ENCODE assay signal across 8 mouse cellular contexts in the genomic region with DNA sequence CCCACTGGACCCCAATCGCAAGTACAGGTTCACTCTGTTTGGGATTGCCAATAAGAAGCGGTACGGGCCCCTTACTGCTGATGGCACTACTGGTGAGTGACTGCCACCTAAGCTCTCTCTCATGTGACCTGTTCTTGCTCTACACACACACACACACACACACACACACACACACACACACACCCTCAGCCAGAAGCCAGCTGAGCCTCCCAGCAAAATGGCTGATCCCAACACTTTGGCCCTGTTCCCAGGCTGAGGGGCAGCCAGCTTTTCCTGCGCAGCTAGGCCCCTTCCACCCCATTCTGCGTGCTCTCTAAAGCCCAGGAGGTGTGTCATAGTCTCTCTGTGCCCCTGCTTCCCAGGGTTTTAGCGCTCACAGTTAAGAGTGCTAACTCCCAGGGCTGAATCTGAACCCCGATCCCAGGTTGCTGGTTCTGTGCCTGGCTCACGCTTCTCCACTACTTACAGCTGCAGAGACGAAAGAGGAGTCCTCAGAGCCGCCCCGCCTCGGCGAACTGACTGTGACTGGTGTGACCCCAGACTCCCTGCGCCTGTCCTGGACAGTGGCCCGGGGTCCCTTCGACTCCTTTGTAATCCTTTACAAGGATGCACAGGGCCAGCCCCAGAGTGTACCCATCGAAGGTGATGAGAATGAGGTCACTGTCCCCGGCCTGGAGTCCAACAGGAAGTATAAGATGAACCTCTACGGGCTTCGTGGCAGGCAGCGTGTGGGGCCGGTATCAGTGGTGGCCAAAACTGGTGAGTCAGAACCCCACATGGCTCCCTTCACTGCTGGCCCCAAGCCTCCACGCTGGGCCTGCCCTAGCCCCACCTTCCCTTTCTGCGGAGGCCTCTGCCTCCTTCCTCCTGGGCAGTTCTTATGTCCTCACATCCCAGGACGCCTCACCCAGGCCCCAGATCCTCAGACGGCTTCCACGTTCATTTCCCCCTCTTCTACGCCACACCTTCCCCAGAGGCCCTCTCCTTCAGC. TPM values are rescaled to one million over a fixed set of nuclear protein-coding genes. Genes with fewer than 3 reads are reported as not detected.
DNase-seq lines count a peak whose midpoint lies in the region; ATAC-seq and TF ChIP-seq lines count a peak whose summit lies in the region.

No protein-coding gene starts in this region.

- no peak overlapping the region for H3K4me3 ChIP-seq in kidney, embryonic 14.5 days (ENCODE audit: low read length)
- H3K4me3 ChIP-seq in MEL (ENCODE audit: control insufficient read depth in 1 of 2, insufficient read depth in 1 of 2, low read depth in 2 of 2, low read length in 2 of 2), result no peak overlapping the region
- no peak overlapping the region for H3K4me3 ChIP-seq in limb, embryonic 13.5 days
- H3K4me3 ChIP-seq in stomach, embryonic 16.5 days (replicated peaks; ENCODE audit: low read length), result no peak overlapping the region

- no peaks in the 10 kb centered on the region for H3K27me3 ChIP-seq in kidney, embryonic 14.5 days (ENCODE audit: control insufficient read depth, insufficient read depth, low read length)
- H3K27me3 ChIP-seq in MEL (ENCODE audit: control insufficient read depth in 1 of 2, insufficient read depth in 2 of 2, low read length in 2 of 2), result no peaks in the 10 kb centered on the region
- H3K27me3 ChIP-seq in limb, embryonic 13.5 days, result peaks cover 27% of the 10 kb centered on the region
- no peaks in the 10 kb centered on the region for H3K27me3 ChIP-seq in stomach, embryonic 16.5 days (ENCODE audit: control insufficient read depth, insufficient read depth, low read length)

- DNase-seq in kidney, postnatal 25 days, result peak; percentile 37 to 64
- DNase-seq in MEL (ENCODE audit: low read depth, low spot score), result peak; percentile 11
- DNase-seq in gastrocnemius, adult 18-20 months (ENCODE audit: low spot score), result peak; percentile 66
- no peak for DNase-seq in left cerebral cortex, adult 8-10 months (ENCODE audit: low spot score in 2 of 2)

- TF ChIP-seq POLR2A in MEL (IDR thresholded peaks at IDR 0.05; ENCODE audit: control insufficient read depth in 1 of 2, insufficient read depth in 1 of 2, low read depth in 1 of 2, low read length in 2 of 2, poor library complexity in 1 of 2), result no peak

- WGBS in kidney, embryonic 14.5 days, result 80% methylated on average over 28 of the region's 28 CpGs
- WGBS in limb, embryonic 13.5 days, result 75% methylated on average over 28 of the region's 28 CpGs
- WGBS in stomach, embryonic 16.5 days, result 70% methylated on average over 28 of the region's 28 CpGs

- TF ChIP-seq CTCF in MEL (IDR thresholded peaks at IDR 0.05 in 2 of 3, conservative IDR thresholded peaks at IDR 0.05 in 1 of 3; ENCODE audit: control insufficient read depth in 1 of 3, insufficient read depth in 1 of 3, low read depth in 2 of 3, low read length in 3 of 3, poor library complexity in 1 of 3, severe bottlenecking in 1 of 3), result no peak

- no peak overlapping the region for H3K9ac ChIP-seq in kidney, embryonic 14.5 days (ENCODE audit: low read depth, low read length)
- H3K9ac ChIP-seq in MEL (ENCODE audit: control insufficient read depth, low read depth, low read length, poor library complexity, severe bottlenecking), result no peak overlapping the region
- H3K9ac ChIP-seq in limb, embryonic 13.5 days, result no peak overlapping the region
- H3K9ac ChIP-seq in stomach, embryonic 16.5 days (ENCODE audit: low read length), result peak overlapping the region; percentile 48; the same call in 1 of the 2 replicates

- no peaks in the 10 kb centered on the region for H3K36me3 ChIP-seq in kidney, embryonic 14.5 days (ENCODE audit: control insufficient read depth, insufficient read depth, low read length)
- H3K36me3 ChIP-seq in MEL (ENCODE audit: control insufficient read depth in 1 of 2, insufficient read depth in 2 of 2, low read length in 2 of 2), result no peaks in the 10 kb centered on the region
- H3K36me3 ChIP-seq in limb, embryonic 13.5 days, result no peaks in the 10 kb centered on the region
- H3K36me3 ChIP-seq in stomach, embryonic 16.5 days (ENCODE audit: control insufficient read depth, insufficient read depth, low read length), result no peaks in the 10 kb centered on the region

- no peaks in the 10 kb centered on the region for H3K79me2 ChIP-seq in MEL (ENCODE audit: control insufficient read depth, insufficient read depth, low read length, poor library complexity)

- no peak overlapping the region for H3K27ac ChIP-seq in kidney, embryonic 14.5 days (ENCODE audit: low read depth, low read length)
- no peak overlapping the region for H3K27ac ChIP-seq in MEL (ENCODE audit: control insufficient read depth, low read depth, low read length)
- no peak overlapping the region for H3K27ac ChIP-seq in limb, embryonic 13.5 days
- H3K27ac ChIP-seq in stomach, embryonic 16.5 days (ENCODE audit: low read length), result peak overlapping the region; percentile 79

- H3K4me1 ChIP-seq in kidney, embryonic 14.5 days (ENCODE audit: control insufficient read depth, insufficient read depth, low read length), result 0 out of 2 replicates have a peak, but pooled peaks cover 3% of the 10 kb centered on the region
- H3K4me1 ChIP-seq in MEL (ENCODE audit: control insufficient read depth in 1 of 2, insufficient read depth in 2 of 2, low read length in 2 of 2), result no peaks in the 10 kb centered on the region; a peak in 1 of 4 replicates
- peaks cover 22% of the 10 kb centered on the region for H3K4me1 ChIP-seq in limb, embryonic 13.5 days
- peaks cover 29% of the 10 kb centered on the region for H3K4me1 ChIP-seq in stomach, embryonic 16.5 days (ENCODE audit: control insufficient read depth, insufficient read depth, low read length)

- TF ChIP-seq RAD21 in MEL (IDR thresholded peaks at IDR 0.05; ENCODE audit: low read depth, low read length), result no peak

- TF ChIP-seq EP300 in MEL (IDR thresholded peaks at IDR 0.05; ENCODE audit: low read depth in 1 of 2, low read length in 2 of 2), result no peak

- H3K4me2 ChIP-seq in kidney, embryonic 14.5 days (replicated peaks; ENCODE audit: low read depth, low read length), result no peak overlapping the region
- H3K4me2 ChIP-seq in limb, embryonic 13.5 days (replicated peaks), result no peak overlapping the region
- H3K4me2 ChIP-seq in stomach, embryonic 16.5 days (ENCODE audit: low read depth, low read length), result no peak overlapping the region

- H3K9me3 ChIP-seq in kidney, embryonic 14.5 days (ENCODE audit: control insufficient read depth, low read length), result no peaks in the 10 kb centered on the region
- no peaks in the 10 kb centered on the region for H3K9me3 ChIP-seq in MEL (replicated peaks; ENCODE audit: insufficient read depth, low read length)
- no peaks in the 10 kb centered on the region for H3K9me3 ChIP-seq in limb, embryonic 13.5 days
- H3K9me3 ChIP-seq in stomach, embryonic 16.5 days (replicated peaks; ENCODE audit: control insufficient read depth, low read length), result no peaks in the 10 kb centered on the region

- no peak for ATAC-seq in kidney, embryonic 14.5 days (ENCODE audit: low FRiP score, low TSS enrichment)
- 0 out of 2 replicates have a peak, but pooled peaks have one; percentile 4 for ATAC-seq in limb, embryonic 13.5 days (ENCODE audit: low FRiP score, low read depth)
- ATAC-seq in stomach, embryonic 16.5 days (ENCODE audit: insufficient read depth, low FRiP score), result peak; percentile 64
- ATAC-seq in activated CD4-positive, CD25-positive, alpha-beta regulatory T cell, adult 4 months, result no peak

RNA-seq across cellular contexts. Expression of a gene that starts 15.1 kb away (rescaled TPM):
- polyA plus RNA-seq in kidney, embryonic 14.5 days (2014; fragmentation: Nextera tagmentation; extraction: Ambion mirVana), result 0.15 and 0.26 TPM in 2 replicates
- 0.16 and 0.27 TPM in 2 replicates for total RNA-seq in MEL (2012; rRNA removed)
- under 1 TPM in 1 of 2 experiments, not detected in 1; 0.28 TPM for polyA plus RNA-seq in MEL (2012; ENCODE audit: insufficient read depth in 1 of 2, insufficient read length in 2 of 2, low read depth in 1 of 2, low replicate concordance in 2 of 2, missing spikeins in 1 of 2)
- 10 to 100 TPM; 28.3 to 32.8 TPM for total RNA-seq in gastrocnemius, adult 18-20 months (2021)
- polyA plus RNA-seq in limb, embryonic 13.5 days (2015; fragmentation: Nextera tagmentation; extraction: Ambion mirVana), result 0.09 TPM in 2 replicates
- polyA plus RNA-seq in stomach, embryonic 16.5 days (2015; fragmentation: Nextera tagmentation; extraction: Ambion mirVana), result 1.3 and 1.8 TPM in 2 replicates
- total RNA-seq in left cerebral cortex, adult 8-10 months (2022), result 1 to 10 TPM; 2.5 to 3.1 (median 2.8) TPM
- not detected for polyA plus RNA-seq in activated CD4-positive, CD25-positive, alpha-beta regulatory T cell, adult 4 months (2017; shearing (Covaris generic))

RNA-seq across cellular contexts. Expression of a gene that starts 38.5 kb away (rescaled TPM):
- 54.6 and 61.7 TPM in 2 replicates for polyA plus RNA-seq in kidney, embryonic 14.5 days (2014; fragmentation: Nextera tagmentation; extraction: Ambion mirVana)
- 39.6 and 45.3 TPM in 2 replicates for total RNA-seq in MEL (2012; rRNA removed)
- 100 to 1,000 TPM in 1 of 2 experiments, not detected in 1; 101 TPM for polyA plus RNA-seq in MEL (2012; ENCODE audit: insufficient read depth in 1 of 2, insufficient read length in 2 of 2, low read depth in 1 of 2, low replicate concordance in 2 of 2, missing spikeins in 1 of 2)
- total RNA-seq in gastrocnemius, adult 18-20 months (2021), result 1 to 10 TPM; 5.9 to 7.9 TPM
- polyA plus RNA-seq in limb, embryonic 13.5 days (2015; fragmentation: Nextera tagmentation; extraction: Ambion mirVana), result 97.6 and 99.6 TPM in 2 replicates
- 73.5 and 78.0 TPM in 2 replicates for polyA plus RNA-seq in stomach, embryonic 16.5 days (2015; fragmentation: Nextera tagmentation; extraction: Ambion mirVana)
- total RNA-seq in left cerebral cortex, adult 8-10 months (2022), result 10 to 100 TPM; 46.3 to 56.8 (median 53.7) TPM
- 10 to 100 TPM; 15.6 to 26.7 TPM for polyA plus RNA-seq in activated CD4-positive, CD25-positive, alpha-beta regulatory T cell, adult 4 months (2017; shearing (Covaris generic))

RNA-seq across cellular contexts. Expression of a gene that starts 40.9 kb away (rescaled TPM):
- 14.8 and 16.5 TPM in 2 replicates for polyA plus RNA-seq in kidney, embryonic 14.5 days (2014; fragmentation: Nextera tagmentation; extraction: Ambion mirVana)
- total RNA-seq in MEL (2012; rRNA removed), result 4.4 and 7.0 TPM in 2 replicates
- polyA plus RNA-seq in MEL (2012; ENCODE audit: insufficient read depth in 1 of 2, insufficient read length in 2 of 2, low read depth in 1 of 2, low replicate concordance in 2 of 2, missing spikeins in 1 of 2), result 1 to 10 TPM in 1 of 2 experiments, not detected in 1; 6.4 TPM
- 1 to 10 TPM; 5.7 to 6.0 TPM for total RNA-seq in gastrocnemius, adult 18-20 months (2021)
- polyA plus RNA-seq in limb, embryonic 13.5 days (2015; fragmentation: Nextera tagmentation; extraction: Ambion mirVana), result 16.5 and 18.8 TPM in 2 replicates
- 13.1 and 14.4 TPM in 2 replicates for polyA plus RNA-seq in stomach, embryonic 16.5 days (2015; fragmentation: Nextera tagmentation; extraction: Ambion mirVana)
- 10 to 100 TPM; 12.5 to 16.7 (median 14.8) TPM for total RNA-seq in left cerebral cortex, adult 8-10 months (2022)
- polyA plus RNA-seq in activated CD4-positive, CD25-positive, alpha-beta regulatory T cell, adult 4 months (2017; shearing (Covaris generic)), result 1 to 10 TPM; 3.5 to 5.4 TPM

RNA-seq across cellular contexts. Expression of a gene that starts 56.1 kb away (rescaled TPM):
- 0.16 and 0.18 TPM in 2 replicates for polyA plus RNA-seq in kidney, embryonic 14.5 days (2014; fragmentation: Nextera tagmentation; extraction: Ambion mirVana)
- total RNA-seq in MEL (2012; rRNA removed), result not detected in 2 replicates
- polyA plus RNA-seq in MEL (2012; ENCODE audit: insufficient read depth in 1 of 2, insufficient read length in 2 of 2, low read depth in 1 of 2, low replicate concordance in 2 of 2, missing spikeins in 1 of 2), result 1 to 10 TPM in 1 of 2 experiments, not detected in 1; 1.0 TPM
- total RNA-seq in gastrocnemius, adult 18-20 months (2021), result under 1 TPM; 0.30 to 0.38 TPM
- polyA plus RNA-seq in limb, embryonic 13.5 days (2015; fragmentation: Nextera tagmentation; extraction: Ambion mirVana), result 0.25 and 0.40 TPM in 2 replicates
- 0.31 and 0.45 TPM in 2 replicates for polyA plus RNA-seq in stomach, embryonic 16.5 days (2015; fragmentation: Nextera tagmentation; extraction: Ambion mirVana)
- total RNA-seq in left cerebral cortex, adult 8-10 months (2022), result 100 to 1,000 TPM in 3 of 4 experiments, 10 to 100 TPM in 1; 90.1 to 149 (median 116) TPM
- 1 to 10 TPM in 1 of 2 experiments, under 1 TPM in 1; 0.34 to 1.4 TPM for polyA plus RNA-seq in activated CD4-positive, CD25-positive, alpha-beta regulatory T cell, adult 4 months (2017; shearing (Covaris generic))

RNA-seq across cellular contexts. Expression of a gene that starts 57.1 kb away (rescaled TPM):
- polyA plus RNA-seq in kidney, embryonic 14.5 days (2014; fragmentation: Nextera tagmentation; extraction: Ambion mirVana), result 33.5 and 39.1 TPM in 2 replicates
- total RNA-seq in MEL (2012; rRNA removed), result 20.2 and 29.2 TPM in 2 replicates
- 100 to 1,000 TPM in 1 of 2 experiments, 10 to 100 TPM in 1; 67.1 to 147 TPM for polyA plus RNA-seq in MEL (2012; ENCODE audit: insufficient read depth in 1 of 2, insufficient read length in 2 of 2, low read depth in 1 of 2, low replicate concordance in 2 of 2, missing spikeins in 1 of 2)
- 10 to 100 TPM; 36.0 to 38.3 TPM for total RNA-seq in gastrocnemius, adult 18-20 months (2021)
- polyA plus RNA-seq in limb, embryonic 13.5 days (2015; fragmentation: Nextera tagmentation; extraction: Ambion mirVana), result 22.8 and 24.4 TPM in 2 replicates
- 25.2 and 25.7 TPM in 2 replicates for polyA plus RNA-seq in stomach, embryonic 16.5 days (2015; fragmentation: Nextera tagmentation; extraction: Ambion mirVana)
- 10 to 100 TPM; 38.1 to 48.6 (median 45.4) TPM for total RNA-seq in left cerebral cortex, adult 8-10 months (2022)
- 10 to 100 TPM; 13.3 to 16.8 TPM for polyA plus RNA-seq in activated CD4-positive, CD25-positive, alpha-beta regulatory T cell, adult 4 months (2017; shearing (Covaris generic))

Comparison
In these comparisons a context has a peak if more than half of its experiments do, and no peak if none do; other contexts are left out.
1. DNase-seq: peak in kidney, postnatal 25 days (2 of 2), MEL (single experiment) and gastrocnemius, adult 18-20 months (single experiment); none in left cerebral cortex, adult 8-10 months (0 of 2).
2. ATAC-seq: peak in limb, embryonic 13.5 days (single experiment) and stomach, embryonic 16.5 days (single experiment); none in kidney, embryonic 14.5 days (single experiment) and activated CD4-positive, CD25-positive, alpha-beta regulatory T cell, adult 4 months (single experiment).